Mouse (Mus musculus): Measurements from ENCODE around the gene 1700010B08Rik. TPM values are rescaled to one million over a fixed set of nuclear protein-coding genes. Genes with fewer than 3 reads are reported as not detected.
A peak's percentile ranks its signal among the peaks of the same experiment; 100 is the strongest.

1700010B08Rik gene
- polyA plus RNA-seq, 1 experiment from 2014 or later = 0.13 TPM

- no peaks in the 10 kb centered on the region for H3K36me3 ChIP-seq (ENCODE audit: insufficient read depth, low read length)
- 86% methylated on average over 4 of the region's 4 CpGs for WGBS
- H3K27me3 ChIP-seq (replicated peaks; ENCODE audit: insufficient read depth, low read length) = no peaks in the 10 kb centered on the region
- no peak overlapping the region for H3K4me3 ChIP-seq (ENCODE audit: low read depth, low read length)
- DNase-seq (ENCODE audit: low spot score) (no peak), ATAC-seq (no peak)
- TF ChIP-seq CTCF (IDR thresholded peaks at IDR 0.05) (no peak), EP300 (IDR thresholded peaks at IDR 0.05) (no peak)
- H3K9me3 ChIP-seq (ENCODE audit: low read length) = no peaks in the 10 kb centered on the region
- H3K9ac ChIP-seq (replicated peaks; ENCODE audit: low read depth) = no peak overlapping the region
- H3K4me1 ChIP-seq (ENCODE audit: insufficient read depth, low read depth, low read length) = peaks cover 4% of the 10 kb centered on the region; the same call in 1 of the 2 replicates
- H3K27ac ChIP-seq (ENCODE audit: low read length) = no peak overlapping the region
- no peak overlapping the region for H3K4me2 ChIP-seq (replicated peaks; ENCODE audit: low read depth, low read length)
Measured at GRCm38 (mm10) chr2:173725819-173726218, 6.6 kb downstream of the 1700010B08Rik start.

- no peak overlapping the region for H3K4me3 ChIP-seq (ENCODE audit: low read depth, low read length)
- ATAC-seq = no peak; the same call in 1 of the 2 replicates
- H3K4me1 ChIP-seq (ENCODE audit: insufficient read depth, low read depth, low read length) = no peaks in the 10 kb centered on the region
- no peaks in the 10 kb centered on the region for H3K36me3 ChIP-seq (ENCODE audit: insufficient read depth, low read length)
- no peak for TF ChIP-seq EP300 (IDR thresholded peaks at IDR 0.05)
- TF ChIP-seq CTCF (IDR thresholded peaks at IDR 0.05) = no peak
- no peak overlapping the region for H3K4me2 ChIP-seq (replicated peaks; ENCODE audit: low read depth, low read length)
- WGBS = 16% methylated on average over 9 of the region's 9 CpGs
- no peak overlapping the region for H3K9ac ChIP-seq (replicated peaks; ENCODE audit: low read depth)
- no peak for DNase-seq (ENCODE audit: low spot score)
- no peaks in the 10 kb centered on the region for H3K9me3 ChIP-seq (ENCODE audit: low read length)
- H3K27ac ChIP-seq (ENCODE audit: low read length) = no peak overlapping the region
- no peaks in the 10 kb centered on the region for H3K27me3 ChIP-seq (replicated peaks; ENCODE audit: insufficient read depth, low read length)
Measured at GRCm38 (mm10) chr2:173730444-173730966, 11.3 kb downstream of the 1700010B08Rik start.

GRCm38 (mm10) chr2:173734426-173734825 lies 15.2 kb downstream of the 1700010B08Rik start:
- ATAC-seq = no peak
- WGBS = 58% methylated on average over 2 of the region's 2 CpGs
- H3K4me1 ChIP-seq (ENCODE audit: insufficient read depth, low read depth, low read length) = peaks cover 8% of the 10 kb centered on the region; the same call in 1 of the 2 replicates
- H3K9me3 ChIP-seq (ENCODE audit: low read length) = no peaks in the 10 kb centered on the region
- H3K27me3 ChIP-seq (replicated peaks; ENCODE audit: insufficient read depth, low read length) = no peaks in the 10 kb centered on the region
- H3K4me3 ChIP-seq (ENCODE audit: low read depth, low read length) = no peak overlapping the region
- no peak overlapping the region for H3K9ac ChIP-seq (replicated peaks; ENCODE audit: low read depth)
- DNase-seq (ENCODE audit: low spot score) = no peak
- H3K4me2 ChIP-seq (replicated peaks; ENCODE audit: low read depth, low read length) = no peak overlapping the region
- no peak overlapping the region for H3K27ac ChIP-seq (ENCODE audit: low read length)
- H3K36me3 ChIP-seq (ENCODE audit: insufficient read depth, low read length) = no peaks in the 10 kb centered on the region
- TF ChIP-seq CTCF (IDR thresholded peaks at IDR 0.05) (no peak), EP300 (IDR thresholded peaks at IDR 0.05) (no peak)

- Histone ChIP-seq H3K4me2 (replicated peaks; ENCODE audit: low read depth, low read length) (peak within 1 kb of the TSS; percentile 69), H3K27me3 (replicated peaks; ENCODE audit: insufficient read depth, low read length) (no peaks in the 10 kb centered on the region), H3K36me3 (ENCODE audit: insufficient read depth, low read length) (no peaks in the 10 kb centered on the region), H3K4me3 (ENCODE audit: low read depth, low read length) (peak within 1 kb of the TSS; percentile 64), H3K9ac (replicated peaks; ENCODE audit: low read depth) (peak within 1 kb of the TSS; percentile 60), H3K4me1 (ENCODE audit: insufficient read depth, low read depth, low read length) (peaks cover 12% of the 10 kb centered on the region; the same call in 1 of the 2 replicates), H3K27ac (ENCODE audit: low read length) (peak within 1 kb of the TSS; percentile 88), H3K9me3 (ENCODE audit: low read length) (no peaks in the 10 kb centered on the region)
- TF ChIP-seq EP300 (IDR thresholded peaks at IDR 0.05) (no peak), CTCF (IDR thresholded peaks at IDR 0.05) (peak; percentile 46)
- ATAC-seq (peak; percentile 99), DNase-seq (ENCODE audit: low spot score) (peak; percentile 98)
- under 1% methylated on average over 58 of the region's 70 CpGs for WGBS
Measured at GRCm38 (mm10) chr2:173737222-173737989, 18.2 kb downstream of the 1700010B08Rik start, which contains the start of gene Vapb. Gene Vapb, plus strand, starts transcription at chr2:173737511.

- H3K36me3 ChIP-seq (ENCODE audit: insufficient read depth, low read length) = no peaks in the 10 kb centered on the region
- 72% methylated on average over 9 of the region's 9 CpGs for WGBS
- no peak overlapping the region for H3K27ac ChIP-seq (ENCODE audit: low read length)
- DNase-seq (ENCODE audit: low spot score) (no peak), ATAC-seq (no peak)
- TF ChIP-seq EP300 (IDR thresholded peaks at IDR 0.05) = no peak
- TF ChIP-seq CTCF (IDR thresholded peaks at IDR 0.05) = no peak
- H3K4me1 ChIP-seq (ENCODE audit: insufficient read depth, low read depth, low read length) = peaks cover 12% of the 10 kb centered on the region; the same call in 1 of the 2 replicates
- no peaks in the 10 kb centered on the region for H3K27me3 ChIP-seq (replicated peaks; ENCODE audit: insufficient read depth, low read length)
- no peaks in the 10 kb centered on the region for H3K9me3 ChIP-seq (ENCODE audit: low read length)
- H3K4me2 ChIP-seq (replicated peaks; ENCODE audit: low read depth, low read length) = peak overlapping the region; percentile 69
- H3K4me3 ChIP-seq (ENCODE audit: low read depth, low read length) = peak overlapping the region; percentile 64
- peak overlapping the region; percentile 60 for H3K9ac ChIP-seq (replicated peaks; ENCODE audit: low read depth)
Measured at GRCm38 (mm10) chr2:173738232-173738631, 19.0 kb downstream of the 1700010B08Rik start.

- Histone ChIP-seq H3K4me1 (ENCODE audit: insufficient read depth, low read depth, low read length) (peaks cover 12% of the 10 kb centered on the region; the same call in 1 of the 2 replicates), H3K36me3 (ENCODE audit: insufficient read depth, low read length) (no peaks in the 10 kb centered on the region), H3K9ac (replicated peaks; ENCODE audit: low read depth) (no peak overlapping the region), H3K9me3 (ENCODE audit: low read length) (no peaks in the 10 kb centered on the region), H3K4me2 (replicated peaks; ENCODE audit: low read depth, low read length) (no peak overlapping the region), H3K4me3 (ENCODE audit: low read depth, low read length) (no peak overlapping the region), H3K27me3 (replicated peaks; ENCODE audit: insufficient read depth, low read length) (no peaks in the 10 kb centered on the region), H3K27ac (ENCODE audit: low read length) (no peak overlapping the region)
- TF ChIP-seq EP300 (IDR thresholded peaks at IDR 0.05) (no peak), CTCF (IDR thresholded peaks at IDR 0.05) (no peak)
- DNase-seq (ENCODE audit: low spot score) (peak; percentile 23), ATAC-seq (no peak)
- WGBS = 82% methylated on average over 7 of the region's 7 CpGs
Measured at GRCm38 (mm10) chr2:173739107-173739506, 19.9 kb downstream of the 1700010B08Rik start.

All from lung, postnatal 0 days (tissue).